Mouse (Mus musculus): ENCODE measurements around the gene Slc11a1.

DNA sequence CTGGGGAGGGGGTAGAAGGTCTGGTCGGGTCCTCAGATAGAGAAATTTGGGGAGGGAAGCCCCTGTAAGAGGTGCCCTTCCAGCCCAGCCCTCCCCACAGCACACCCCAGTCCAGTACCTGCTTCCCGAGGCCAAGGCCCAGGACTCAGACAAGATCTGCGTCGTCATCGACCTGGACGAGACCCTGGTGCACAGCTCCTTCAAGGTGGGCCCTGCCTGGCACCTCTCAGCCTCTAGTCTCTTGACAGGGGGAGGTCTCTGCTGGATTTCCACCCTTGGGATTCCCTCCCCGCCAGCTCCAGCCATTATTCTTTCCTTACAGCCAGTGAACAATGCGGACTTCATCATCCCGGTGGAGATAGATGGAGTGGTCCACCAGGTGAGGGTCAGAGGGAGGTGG, 18.7 kb downstream of the Slc11a1 start:
- TF ChIP-seq POLR2A (IDR thresholded peaks at IDR 0.05; ENCODE audit: borderline replicate concordance, control insufficient read depth, low read depth, low read length) (no peak), CTCF (IDR thresholded peaks at IDR 0.05; ENCODE audit: control insufficient read depth, insufficient read depth, low read length) (no peak)

Data from bone marrow, adult 2 months (tissue).